Mouse (Mus musculus): ENCODE results near the gene Tmem121. TPM values are rescaled to one million over a fixed set of nuclear protein-coding genes. Genes with fewer than 3 reads are reported as not detected.

Tmem121 gene
- polyA plus RNA-seq (2011; ENCODE audit: insufficient read depth, insufficient read length, low replicate concordance, missing spikeins), result not detected in 2 replicates

GRCm38 (mm10) chr12:113185442-113186291 lies at the start of gene Tmem121:
Gene Tmem121 (plus strand): TSS chr12:113185930.
- no peak within 1 kb of the TSS for H3K27ac ChIP-seq (ENCODE audit: control insufficient read depth, insufficient read depth, low read depth, low read length, poor library complexity)
- TF ChIP-seq POLR2A (IDR thresholded peaks at IDR 0.05; ENCODE audit: borderline replicate concordance, control insufficient read depth, low read depth, low read length) (no peak), CTCF (IDR thresholded peaks at IDR 0.05; ENCODE audit: control insufficient read depth, insufficient read depth, low read length) (no peak)
- WGBS, result 9% methylated on average over 62 of the region's 63 CpGs
- no peaks in the 10 kb centered on the region for H3K4me1 ChIP-seq (ENCODE audit: control insufficient read depth, insufficient read depth, low read length)
- H3K4me3 ChIP-seq (replicated peaks; ENCODE audit: control insufficient read depth, low read depth, low read length), result no peak within 1 kb of the TSS

GRCm38 (mm10) chr12:113136492-113137020 lies 49.2 kb upstream of the Tmem121 start:
- Histone ChIP-seq H3K4me3 (replicated peaks; ENCODE audit: control insufficient read depth, low read depth, low read length) (no peak overlapping the region), H3K27ac (ENCODE audit: control insufficient read depth, insufficient read depth, low read depth, low read length, poor library complexity) (no peak overlapping the region), H3K4me1 (ENCODE audit: control insufficient read depth, insufficient read depth, low read length) (peaks cover 2% of the 10 kb centered on the region; the same call in 1 of the 2 replicates)
- 87% methylated on average over 17 of the region's 17 CpGs for WGBS
- no peak for TF ChIP-seq POLR2A (IDR thresholded peaks at IDR 0.05; ENCODE audit: borderline replicate concordance, control insufficient read depth, low read depth, low read length)
- no peak for TF ChIP-seq CTCF (IDR thresholded peaks at IDR 0.05; ENCODE audit: control insufficient read depth, insufficient read depth, low read length)

- no peak for TF ChIP-seq CTCF (IDR thresholded peaks at IDR 0.05; ENCODE audit: control insufficient read depth, insufficient read depth, low read length)
- TF ChIP-seq POLR2A (IDR thresholded peaks at IDR 0.05; ENCODE audit: borderline replicate concordance, control insufficient read depth, low read depth, low read length), result no peak
- Histone ChIP-seq H3K27ac (ENCODE audit: control insufficient read depth, insufficient read depth, low read depth, low read length, poor library complexity) (no peak overlapping the region), H3K4me3 (replicated peaks; ENCODE audit: control insufficient read depth, low read depth, low read length) (no peak overlapping the region), H3K4me1 (ENCODE audit: control insufficient read depth, insufficient read depth, low read length) (peaks cover 2% of the 10 kb centered on the region; the same call in 1 of the 2 replicates)
- WGBS, result 80% methylated on average over 18 of the region's 18 CpGs
Measured at GRCm38 (mm10) chr12:113137260-113138213, 48.2 kb upstream of the Tmem121 start.

DNA sequence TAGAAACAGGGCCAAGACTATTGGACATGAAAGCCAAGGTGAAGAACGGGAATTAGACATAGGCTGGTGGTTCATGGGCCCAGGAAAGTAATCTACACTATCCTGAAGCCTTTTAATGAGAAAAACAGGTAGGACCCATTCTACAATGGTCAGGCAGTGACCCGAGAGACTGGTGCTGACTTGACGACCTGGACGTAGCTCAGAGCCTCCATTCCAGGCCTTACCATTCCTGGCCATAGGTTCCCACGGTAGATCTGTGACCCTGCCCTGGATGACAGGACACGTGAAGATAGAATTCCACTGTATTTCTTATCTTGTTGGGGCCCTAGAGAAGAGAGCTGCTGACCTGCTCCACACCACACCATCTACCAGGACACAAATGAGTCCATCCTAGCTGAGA lies 47.4 kb upstream of the Tmem121 start:
- Histone ChIP-seq H3K4me1 (ENCODE audit: control insufficient read depth, insufficient read depth, low read length) (peaks cover 2% of the 10 kb centered on the region), H3K4me3 (replicated peaks; ENCODE audit: control insufficient read depth, low read depth, low read length) (no peak overlapping the region), H3K27ac (ENCODE audit: control insufficient read depth, insufficient read depth, low read depth, low read length, poor library complexity) (no peak overlapping the region)
- TF ChIP-seq POLR2A (IDR thresholded peaks at IDR 0.05; ENCODE audit: borderline replicate concordance, control insufficient read depth, low read depth, low read length) (no peak), CTCF (IDR thresholded peaks at IDR 0.05; ENCODE audit: control insufficient read depth, insufficient read depth, low read length) (no peak)
- WGBS, result 83% methylated on average over 6 of the region's 6 CpGs

- Histone ChIP-seq H3K27ac (ENCODE audit: control insufficient read depth, insufficient read depth, low read depth, low read length, poor library complexity) (no peak overlapping the region), H3K4me1 (ENCODE audit: control insufficient read depth, insufficient read depth, low read length) (peaks cover 2% of the 10 kb centered on the region), H3K4me3 (replicated peaks; ENCODE audit: control insufficient read depth, low read depth, low read length) (no peak overlapping the region)
- 54% methylated on average over 11 of the region's 11 CpGs for WGBS
- TF ChIP-seq POLR2A (IDR thresholded peaks at IDR 0.05; ENCODE audit: borderline replicate concordance, control insufficient read depth, low read depth, low read length), result no peak
- TF ChIP-seq CTCF (IDR thresholded peaks at IDR 0.05; ENCODE audit: control insufficient read depth, insufficient read depth, low read length), result no peak
Measured at GRCm38 (mm10) chr12:113138901-113139864, 46.5 kb upstream of the Tmem121 start.

DNA sequence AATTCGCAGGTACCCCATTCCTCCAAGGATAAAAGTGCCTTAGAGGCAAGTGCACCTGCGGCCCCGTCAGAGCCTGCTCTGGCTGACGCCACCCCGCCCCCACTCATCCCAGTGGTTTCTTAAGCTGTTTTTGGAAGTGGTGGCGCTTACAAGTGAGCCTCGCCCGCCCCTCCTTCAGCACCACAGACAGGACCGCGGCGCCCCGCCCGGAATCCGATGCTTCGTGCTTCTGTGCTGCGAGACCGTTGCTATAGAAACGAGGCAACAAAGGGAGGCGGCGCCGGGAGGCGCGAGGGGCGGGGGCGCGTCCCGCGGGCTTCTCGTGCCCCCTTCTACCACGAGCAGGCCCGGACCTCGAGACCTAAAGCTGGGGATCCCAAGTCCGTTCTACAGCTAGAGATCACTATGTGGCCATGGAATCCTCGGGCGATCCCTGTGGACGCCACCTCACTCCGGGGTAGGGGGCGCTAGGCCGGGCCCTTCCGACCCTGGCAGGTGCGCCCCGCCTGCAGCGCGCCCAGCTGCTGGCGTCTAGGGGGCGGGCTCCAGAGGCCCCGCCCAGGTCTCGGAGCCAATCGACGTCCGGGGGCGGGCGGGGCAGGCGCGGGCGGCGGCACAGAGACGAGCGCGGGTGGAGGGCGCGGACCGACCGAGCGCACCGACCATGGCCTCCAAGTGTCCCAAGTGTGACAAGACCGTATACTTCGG lies 45.7 kb upstream of the Tmem121 start, which contains the start of gene Crip2:
Crip2 (plus strand) TSS at position 329 of the 708 bp plus-strand sequence.
- Histone ChIP-seq H3K4me1 (ENCODE audit: control insufficient read depth, insufficient read depth, low read length) (peaks cover 2% of the 10 kb centered on the region), H3K27ac (ENCODE audit: control insufficient read depth, insufficient read depth, low read depth, low read length, poor library complexity) (peak within 1 kb of the TSS; percentile 47), H3K4me3 (replicated peaks; ENCODE audit: control insufficient read depth, low read depth, low read length) (peak within 1 kb of the TSS; percentile 89)
- WGBS, result under 1% methylated on average over 68 of the region's 68 CpGs
- TF ChIP-seq POLR2A (IDR thresholded peaks at IDR 0.05; ENCODE audit: borderline replicate concordance, control insufficient read depth, low read depth, low read length) (no peak), CTCF (IDR thresholded peaks at IDR 0.05; ENCODE audit: control insufficient read depth, insufficient read depth, low read length) (no peak)
